Mouse (Mus musculus) olfactory bulb, adult 2 months (tissue): ENCODE results near the gene Rbbp4.

ENCODE experiments used
- CTCF ChIP-seq: fragments of 200-500 bp; IDR thresholded peaks from 2 replicates; pipeline ENCODE4 v1.5.1; 2012; ENCODE audit warnings: low read depth, mild to moderate bottlenecking, low read length, moderate library complexity; ENCODE audit not compliant: insufficient read depth
- POLR2A ChIP-seq: fragments of 200-500 bp; IDR thresholded peaks from 2 replicates; pipeline ENCODE4 v1.6.1; 2012; ENCODE audit warnings: mild to moderate bottlenecking, low read depth, low read length, moderate library complexity; ENCODE audit not compliant: insufficient read depth

DNA sequence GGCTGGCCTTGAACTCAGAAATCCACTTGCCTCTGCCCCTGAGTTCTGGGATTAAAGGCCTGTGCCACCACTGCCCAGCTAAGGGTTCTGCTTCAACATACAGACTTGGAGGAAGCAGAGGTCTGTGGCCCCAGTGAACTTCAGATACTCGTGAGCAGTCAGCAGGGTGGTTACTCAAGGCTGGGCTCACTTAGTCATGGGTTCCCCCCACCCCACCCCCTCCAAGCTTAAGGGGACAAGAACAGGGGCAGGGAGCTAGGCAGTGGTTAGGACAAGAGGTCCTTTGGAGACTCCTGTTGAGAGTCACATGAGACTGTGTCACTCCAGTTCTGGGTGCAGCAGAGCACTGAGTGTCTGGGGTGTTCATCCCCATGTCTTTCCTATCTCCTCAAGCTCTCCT is 66.5 kb downstream of the Rbbp4 start:
- TF ChIP-seq CTCF (no peak), POLR2A (no peak)
